Mouse (Mus musculus): ENCODE measurements around the gene Prok1. TPM values are rescaled to one million over a fixed set of nuclear protein-coding genes. Genes with fewer than 3 reads are reported as not detected.

The Prok1 gene
- total and polyA plus RNA-seq, 3 experiments: 0.04 to 0.11 TPM; not detected in 1

- ATAC-seq (ENCODE audit: extremely low read depth, insufficient number of reproducible peaks, low FRiP score, poor library complexity, severe bottlenecking) (no peak), DNase-seq (ENCODE audit: low spot score) (no peak)
- no peak for TF ChIP-seq POLR2AphosphoS5 (IDR thresholded peaks at IDR 0.05; ENCODE audit: insufficient replicate concordance, low read depth, low read length)
- TF ChIP-seq TAL1 (conservative IDR thresholded peaks at IDR 0.05; ENCODE audit: low read depth, low read length): no peak
- TF ChIP-seq GATA2 (IDR thresholded peaks at IDR 0.05; ENCODE audit: borderline replicate concordance, low read depth, low read length): no peak
- TF ChIP-seq GATA1 (IDR thresholded peaks at IDR 0.05; ENCODE audit: borderline replicate concordance, low read length): no peak
- TF ChIP-seq CTCF (IDR thresholded peaks at IDR 0.05; ENCODE audit: low read depth, low read length): no peak
- Histone ChIP-seq H3K36me3 (replicated peaks) (no peaks in the 10 kb centered on the region), H3K27me3 (ENCODE audit: insufficient read depth, low read length) (0 out of 2 replicates have a peak, but pooled peaks cover 2% of the 10 kb centered on the region), H3K4me3 (ENCODE audit: low read depth, low read length) (no peak overlapping the region), H3K9me3 (replicated peaks) (no peaks in the 10 kb centered on the region), H3K4me1 (ENCODE audit: insufficient read depth, low read depth, low read length) (no peaks in the 10 kb centered on the region)
Measured at GRCm38 (mm10) chr3:107187022-107187421, 52.5 kb downstream of the Prok1 start.

GRCm38 (mm10) chr3:107185597-107185996, 53.9 kb downstream of the Prok1 start:
- H3K9me3 ChIP-seq (replicated peaks): no peaks in the 10 kb centered on the region
- DNase-seq (ENCODE audit: low spot score) (no peak), ATAC-seq (ENCODE audit: extremely low read depth, insufficient number of reproducible peaks, low FRiP score, poor library complexity, severe bottlenecking) (no peak)
- H3K4me1 ChIP-seq (ENCODE audit: insufficient read depth, low read depth, low read length): no peaks in the 10 kb centered on the region
- no peak for TF ChIP-seq GATA2 (IDR thresholded peaks at IDR 0.05; ENCODE audit: borderline replicate concordance, low read depth, low read length)
- no peak for TF ChIP-seq TAL1 (conservative IDR thresholded peaks at IDR 0.05; ENCODE audit: low read depth, low read length)
- TF ChIP-seq GATA1 (IDR thresholded peaks at IDR 0.05; ENCODE audit: borderline replicate concordance, low read length): no peak
- TF ChIP-seq CTCF (IDR thresholded peaks at IDR 0.05; ENCODE audit: low read depth, low read length): no peak
- no peak for TF ChIP-seq POLR2AphosphoS5 (IDR thresholded peaks at IDR 0.05; ENCODE audit: insufficient replicate concordance, low read depth, low read length)
- no peaks in the 10 kb centered on the region for H3K36me3 ChIP-seq (replicated peaks)
- H3K27me3 ChIP-seq (ENCODE audit: insufficient read depth, low read length): 0 out of 2 replicates have a peak, but pooled peaks cover 2% of the 10 kb centered on the region
- H3K4me3 ChIP-seq (ENCODE audit: low read depth, low read length): no peak overlapping the region

GRCm38 (mm10) chr3:107183178-107183577, 56.3 kb downstream of the Prok1 start:
- Histone ChIP-seq H3K9me3 (replicated peaks) (no peaks in the 10 kb centered on the region), H3K36me3 (replicated peaks) (no peaks in the 10 kb centered on the region), H3K4me1 (ENCODE audit: insufficient read depth, low read depth, low read length) (no peaks in the 10 kb centered on the region), H3K4me3 (ENCODE audit: low read depth, low read length) (no peak overlapping the region), H3K27me3 (ENCODE audit: insufficient read depth, low read length) (0 out of 2 replicates have a peak, but pooled peaks cover 2% of the 10 kb centered on the region)
- TF ChIP-seq POLR2AphosphoS5 (IDR thresholded peaks at IDR 0.05; ENCODE audit: insufficient replicate concordance, low read depth, low read length): no peak
- no peak for TF ChIP-seq CTCF (IDR thresholded peaks at IDR 0.05; ENCODE audit: low read depth, low read length)
- no peak for ATAC-seq (ENCODE audit: extremely low read depth, insufficient number of reproducible peaks, low FRiP score, poor library complexity, severe bottlenecking)
- DNase-seq (ENCODE audit: low spot score): no peak

Other genes with a start within 250 kb of the Prok1 start
- gene Kcna3, start 203.5 kb downstream of the Prok1 start, total RNA-seq (2014; fragmentation: Nextera tagmentation): not detected in 2 replicates
- gene Kcna3, start 203.5 kb downstream of the Prok1 start, total RNA-seq (2017): not detected in 2 replicates
- gene Kcna3, start 203.5 kb downstream of the Prok1 start, polyA plus RNA-seq (2012): not detected in 2 replicates
- not detected in 2 replicates for gene Kcna2, start 138.6 kb downstream of the Prok1 start, total RNA-seq (2014; fragmentation: Nextera tagmentation)
- gene Kcna2, start 138.6 kb downstream of the Prok1 start, total RNA-seq (2017): under 0.01 and 0.11 TPM in 2 replicates
- not detected in 2 replicates for gene Kcna2, start 138.6 kb downstream of the Prok1 start, polyA plus RNA-seq (2012)
- not detected in 2 replicates for gene Kcna10, start 56.7 kb downstream of the Prok1 start, total RNA-seq (2014; fragmentation: Nextera tagmentation)
- gene Kcna10, start 56.7 kb downstream of the Prok1 start, total RNA-seq (2017): 0.05 TPM in 1 of 2 replicates, not detected in the other
- not detected in 2 replicates for gene Kcna10, start 56.7 kb downstream of the Prok1 start, polyA plus RNA-seq (2012)
- gene Cym, start 18.0 kb downstream of the Prok1 start, total RNA-seq (2014; fragmentation: Nextera tagmentation): not detected in 2 replicates
- not detected in 2 replicates for gene Cym, start 18.0 kb downstream of the Prok1 start, total RNA-seq (2017)
- not detected in 2 replicates for gene Cym, start 18.0 kb downstream of the Prok1 start, polyA plus RNA-seq (2012)
- gene A630076J17Rik, start 9.1 kb downstream of the Prok1 start, total RNA-seq (2014; fragmentation: Nextera tagmentation): not detected in 2 replicates
- 0.06 TPM in 1 of 2 replicates, not detected in the other for gene A630076J17Rik, start 9.1 kb downstream of the Prok1 start, total RNA-seq (2017)
- not detected in 2 replicates for gene A630076J17Rik, start 9.1 kb downstream of the Prok1 start, polyA plus RNA-seq (2012)
- 50.3 and 56.3 TPM in 2 replicates for gene Lamtor5, start 39.2 kb upstream of the Prok1 start, total RNA-seq (2014; fragmentation: Nextera tagmentation)
- 91.4 and 111 TPM in 2 replicates for gene Lamtor5, start 39.2 kb upstream of the Prok1 start, total RNA-seq (2017)
- 26.8 and 27.0 TPM in 2 replicates for gene Lamtor5, start 39.2 kb upstream of the Prok1 start, polyA plus RNA-seq (2012)
- not detected in 2 replicates for gene Slc16a4, start 51.5 kb upstream of the Prok1 start, total RNA-seq (2014; fragmentation: Nextera tagmentation)
- 0.22 and 0.29 TPM in 2 replicates for gene Slc16a4, start 51.5 kb upstream of the Prok1 start, total RNA-seq (2017)
- gene Slc16a4, start 51.5 kb upstream of the Prok1 start, polyA plus RNA-seq (2012): not detected in 2 replicates
- 105 and 113 TPM in 2 replicates for gene Rbm15, start 94.0 kb upstream of the Prok1 start, total RNA-seq (2014; fragmentation: Nextera tagmentation)
- gene Rbm15, start 94.0 kb upstream of the Prok1 start, total RNA-seq (2017): 42.7 and 50.0 TPM in 2 replicates
- 5.2 and 5.9 TPM in 2 replicates for gene Rbm15, start 94.0 kb upstream of the Prok1 start, polyA plus RNA-seq (2012)
- not detected in 2 replicates for gene Kcnc4, start 219.8 kb upstream of the Prok1 start, total RNA-seq (2014; fragmentation: Nextera tagmentation)
- gene Kcnc4, start 219.8 kb upstream of the Prok1 start, total RNA-seq (2017): 0.06 and 0.11 TPM in 2 replicates
- gene Kcnc4, start 219.8 kb upstream of the Prok1 start, polyA plus RNA-seq (2012): not detected in 2 replicates

Measured in G1E (cell line).